Mouse (Mus musculus): ENCODE measurements at regions not wholly inside any gene's neighbourhood (a gene's known extent, or its start where the extent isn't known, plus 50 kb on each side); places are given as distances from the start of the nearest gene placed in this dataset.

GRCm38 (mm10) chr13:52284026-52284801, 246.9 kb downstream of the Diras2 start:
- no peak for TF ChIP-seq CTCF (IDR thresholded peaks at IDR 0.05; ENCODE audit: low read depth, low read length)
- no peak for TF ChIP-seq POLR2A (IDR thresholded peaks at IDR 0.05; ENCODE audit: extremely low read depth, insufficient read depth, low read length)

Measured in liver, adult 2 months (tissue).